Mouse (Mus musculus): ENCODE measurements around the gene Cacfd1.

DNA sequence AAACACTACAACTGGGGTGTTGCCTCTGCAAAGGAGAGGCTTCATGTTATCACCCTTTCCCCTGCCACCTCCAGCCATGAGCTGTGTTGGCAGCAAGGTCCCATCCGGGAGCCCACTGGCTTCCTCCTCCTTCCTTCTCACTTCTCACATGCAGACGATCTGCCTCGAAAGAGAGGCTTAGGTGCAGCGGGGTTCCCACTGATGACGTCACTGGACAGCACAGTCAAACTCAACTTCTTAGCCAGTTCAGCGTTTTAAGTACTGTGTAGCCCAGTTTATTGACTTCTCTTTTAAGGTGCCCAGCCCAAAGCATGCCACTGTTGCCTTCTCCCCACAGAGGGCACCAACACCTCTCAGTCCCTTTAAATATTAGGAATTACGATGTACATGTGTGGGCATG, 2.0 kb upstream of the Cacfd1 start:
- TF ChIP-seq POLR2A (IDR thresholded peaks at IDR 0.05; ENCODE audit: extremely low read depth, insufficient read depth, low read length) (no peak), CTCF (IDR thresholded peaks at IDR 0.05; ENCODE audit: extremely low read depth, insufficient read depth, low read length) (no peak)
